Mouse (Mus musculus): ENCODE results near the gene Esp3. TPM values are rescaled to one million over a fixed set of nuclear protein-coding genes. Genes with fewer than 3 reads are reported as not detected.
"Not testable (repeated sequence)": the region's sequence is repeated elsewhere in the genome, so short reads cannot be mapped to it uniquely, and the experiment has no call there.

Gene Esp3
- not detected in 2 replicates for polyA plus RNA-seq (2015; fragmentation: Nextera tagmentation; extraction: Ambion mirVana)

- not testable (repeated sequence) for ATAC-seq (ENCODE audit: low read depth); H3K27me3 ChIP-seq (ENCODE audit: control insufficient read depth, insufficient read depth, low read depth, low read length); H3K27ac ChIP-seq (ENCODE audit: low read length); H3K36me3 ChIP-seq (ENCODE audit: control insufficient read depth, insufficient read depth, low read length); H3K4me2 ChIP-seq (ENCODE audit: low read depth, low read length); H3K9ac ChIP-seq (ENCODE audit: low read length); H3K4me1 ChIP-seq (replicated peaks; ENCODE audit: control insufficient read depth, insufficient read depth, low read length); H3K4me3 ChIP-seq (ENCODE audit: low read length); H3K9me3 ChIP-seq (ENCODE audit: control insufficient read depth, low read length)
- 81% methylated on average over 1 of the region's 1 CpGs for WGBS
Measured at GRCm38 (mm10) chr17:40631775-40632174, at the start of gene Esp3. Gene Esp3 (plus strand): TSS chr17:40632075.

DNA sequence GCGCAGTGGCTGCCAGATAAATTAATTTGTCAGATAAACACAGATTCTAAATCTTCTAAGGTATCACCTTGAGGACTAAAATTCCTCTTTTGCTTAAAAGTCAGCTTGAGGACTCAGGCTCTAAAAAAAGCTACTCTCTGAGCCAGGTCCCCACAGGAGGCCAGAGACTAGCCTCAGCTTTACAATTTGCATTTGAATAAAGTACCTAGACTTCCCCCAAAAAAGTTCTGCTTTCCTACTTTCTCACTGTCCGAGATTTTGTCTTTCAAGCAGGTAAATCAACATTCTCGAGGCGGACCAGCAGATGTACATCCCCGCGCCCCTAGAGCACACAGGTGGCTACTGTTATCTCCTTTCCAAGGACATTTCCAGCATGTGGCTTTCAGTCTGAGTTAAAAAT lies 48.0 kb upstream of the Esp3 start:
- H3K4me1 ChIP-seq (replicated peaks; ENCODE audit: control insufficient read depth, insufficient read depth, low read length); H3K27me3 ChIP-seq (ENCODE audit: control insufficient read depth, insufficient read depth, low read depth, low read length); H3K9ac ChIP-seq (ENCODE audit: low read length); H3K36me3 ChIP-seq (ENCODE audit: control insufficient read depth, insufficient read depth, low read length); ATAC-seq (ENCODE audit: low read depth); H3K4me3 ChIP-seq (ENCODE audit: low read length); H3K27ac ChIP-seq (ENCODE audit: low read length); H3K4me2 ChIP-seq (ENCODE audit: low read depth, low read length); H3K9me3 ChIP-seq (ENCODE audit: control insufficient read depth, low read length): not testable (repeated sequence)
- WGBS, result 56% methylated on average over 6 of the region's 6 CpGs

DNA sequence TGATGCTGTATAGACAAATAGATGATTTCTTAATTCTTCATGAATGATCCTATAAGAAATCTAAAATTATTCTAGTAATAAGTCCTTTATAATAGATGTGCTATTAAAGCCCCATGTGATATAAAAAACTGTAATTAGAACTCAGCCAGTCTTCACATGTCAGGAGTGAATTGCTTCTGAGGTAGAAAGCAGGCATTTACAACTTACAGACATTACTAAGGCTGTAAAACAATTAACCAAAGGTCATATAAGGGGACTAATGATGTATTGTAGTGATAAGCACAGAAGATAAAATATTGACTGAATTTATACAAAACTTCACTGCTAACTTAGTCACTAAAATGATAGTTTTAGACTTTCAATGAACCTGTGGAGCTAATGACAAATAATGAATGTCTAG lies 40.6 kb upstream of the Esp3 start:
- Histone ChIP-seq H3K36me3 (ENCODE audit: control insufficient read depth, insufficient read depth, low read length) (no peaks in the 10 kb centered on the region), H3K4me2 (ENCODE audit: low read depth, low read length) (no peak overlapping the region), H3K9me3 (ENCODE audit: control insufficient read depth, low read length) (no peaks in the 10 kb centered on the region), H3K27ac (ENCODE audit: low read length) (no peak overlapping the region), H3K9ac (ENCODE audit: low read length) (no peak overlapping the region), H3K27me3 (ENCODE audit: control insufficient read depth, insufficient read depth, low read depth, low read length) (no peaks in the 10 kb centered on the region), H3K4me1 (replicated peaks; ENCODE audit: control insufficient read depth, insufficient read depth, low read length) (no peaks in the 10 kb centered on the region), H3K4me3 (ENCODE audit: low read length) (no peak overlapping the region)
- no peak for ATAC-seq (ENCODE audit: low read depth)

GRCm38 (mm10) chr17:40598294-40598693 lies 33.6 kb upstream of the Esp3 start, which contains the start of gene Esp4:
Gene Esp4 (plus strand): TSS chr17:40598594.
- H3K36me3 ChIP-seq (ENCODE audit: control insufficient read depth, insufficient read depth, low read length), result no peaks in the 10 kb centered on the region
- no peak within 1 kb of the TSS for H3K4me3 ChIP-seq (ENCODE audit: low read length)
- H3K27ac ChIP-seq (ENCODE audit: low read length), result no peak within 1 kb of the TSS
- H3K4me2 ChIP-seq (ENCODE audit: low read depth, low read length), result no peak within 1 kb of the TSS
- H3K9me3 ChIP-seq (ENCODE audit: control insufficient read depth, low read length), result no peaks in the 10 kb centered on the region
- H3K4me1 ChIP-seq (replicated peaks; ENCODE audit: control insufficient read depth, insufficient read depth, low read length), result no peaks in the 10 kb centered on the region
- no peak for ATAC-seq (ENCODE audit: low read depth)
- no peaks in the 10 kb centered on the region for H3K27me3 ChIP-seq (ENCODE audit: control insufficient read depth, insufficient read depth, low read depth, low read length)
- H3K9ac ChIP-seq (ENCODE audit: low read length), result no peak within 1 kb of the TSS

GRCm38 (mm10) chr17:40662118-40662679 lies 30.3 kb downstream of the Esp3 start:
- H3K4me1 ChIP-seq (replicated peaks; ENCODE audit: control insufficient read depth, insufficient read depth, low read length); ATAC-seq (ENCODE audit: low read depth); H3K9ac ChIP-seq (ENCODE audit: low read length); H3K4me2 ChIP-seq (ENCODE audit: low read depth, low read length); H3K27ac ChIP-seq (ENCODE audit: low read length); H3K36me3 ChIP-seq (ENCODE audit: control insufficient read depth, insufficient read depth, low read length); H3K27me3 ChIP-seq (ENCODE audit: control insufficient read depth, insufficient read depth, low read depth, low read length); H3K9me3 ChIP-seq (ENCODE audit: control insufficient read depth, low read length); H3K4me3 ChIP-seq (ENCODE audit: low read length): not testable (repeated sequence)
- WGBS, result 64% methylated on average over 9 of the region's 9 CpGs

DNA sequence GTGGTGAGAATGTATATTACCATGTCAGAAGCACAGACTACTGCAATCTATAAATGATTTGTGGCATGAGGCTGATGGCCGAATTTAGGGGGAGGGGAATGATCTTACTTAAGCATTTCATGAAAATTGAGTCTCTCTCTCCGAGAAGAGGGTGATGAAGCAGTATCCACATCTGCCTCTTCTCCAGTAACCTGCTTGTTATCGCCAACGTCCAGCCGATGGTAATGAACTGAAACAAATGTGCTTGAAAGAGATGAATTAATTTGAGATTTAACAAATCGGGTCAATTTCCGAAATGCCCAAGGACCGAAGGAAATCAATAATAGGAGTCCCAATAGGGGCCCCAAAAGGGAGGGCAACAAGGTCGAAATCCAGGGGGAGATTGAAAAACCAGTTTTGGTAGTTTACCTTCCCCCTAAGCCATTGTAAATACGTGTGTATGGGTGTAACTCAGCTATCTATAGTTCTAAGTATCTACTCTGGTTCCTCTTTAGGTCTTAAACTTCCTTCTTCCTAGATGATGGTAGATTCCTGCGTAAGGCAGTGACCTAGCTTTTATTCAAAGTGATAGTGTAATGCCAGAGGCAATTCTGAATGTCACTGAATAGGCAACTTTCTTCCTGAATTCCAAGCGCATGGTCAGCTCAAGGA lies 31.4 kb downstream of the Esp3 start:
- H3K9me3 ChIP-seq (ENCODE audit: control insufficient read depth, low read length); H3K4me1 ChIP-seq (replicated peaks; ENCODE audit: control insufficient read depth, insufficient read depth, low read length); H3K27me3 ChIP-seq (ENCODE audit: control insufficient read depth, insufficient read depth, low read depth, low read length); H3K4me2 ChIP-seq (ENCODE audit: low read depth, low read length); H3K27ac ChIP-seq (ENCODE audit: low read length); H3K4me3 ChIP-seq (ENCODE audit: low read length); H3K36me3 ChIP-seq (ENCODE audit: control insufficient read depth, insufficient read depth, low read length); ATAC-seq (ENCODE audit: low read depth); H3K9ac ChIP-seq (ENCODE audit: low read length): not testable (repeated sequence)
- 76% methylated on average over 12 of the region's 12 CpGs for WGBS

Other genes with a start within 250 kb of the Esp3 start
- gene Esp8, start 112.1 kb upstream of the Esp3 start, polyA plus RNA-seq (2015; fragmentation: Nextera tagmentation; extraction: Ambion mirVana), result not detected in 2 replicates
- not detected in 2 replicates for gene Esp6, start 70.6 kb upstream of the Esp3 start, polyA plus RNA-seq (2015; fragmentation: Nextera tagmentation; extraction: Ambion mirVana)
- not detected in 2 replicates for gene Esp4, start 33.5 kb upstream of the Esp3 start, polyA plus RNA-seq (2015; fragmentation: Nextera tagmentation; extraction: Ambion mirVana)
- not detected in 2 replicates for gene Esp1, start 95.0 kb downstream of the Esp3 start, polyA plus RNA-seq (2015; fragmentation: Nextera tagmentation; extraction: Ambion mirVana)
- not detected in 2 replicates for gene Crisp2, start 174.9 kb downstream of the Esp3 start, polyA plus RNA-seq (2015; fragmentation: Nextera tagmentation; extraction: Ambion mirVana)
- gene Rhag, start 179.1 kb downstream of the Esp3 start, polyA plus RNA-seq (2015; fragmentation: Nextera tagmentation; extraction: Ambion mirVana), result 0.83 and 2.2 TPM in 2 replicates
- 3.8 and 4.1 TPM in 2 replicates for gene 9130008F23Rik, start 248.5 kb downstream of the Esp3 start, polyA plus RNA-seq (2015; fragmentation: Nextera tagmentation; extraction: Ambion mirVana)